8 mouse cellular contexts compared by ENCODE assay signal in genomic region chr16:35734038-35734437, GRCm38 (mm10). TPM values are rescaled to one million over a fixed set of nuclear protein-coding genes. Genes with fewer than 3 reads are reported as not detected.
DNase-seq lines count a peak whose midpoint lies in the region; ATAC-seq and TF ChIP-seq lines count a peak whose summit lies in the region.

No protein-coding gene starts in this region.

- WGBS in bone marrow, adult 2 months = 15% methylated on average over 6 of the region's 6 CpGs
- WGBS in embryonic facial prominence, embryonic 14.5 days = 17% methylated on average over 6 of the region's 6 CpGs
- 18% methylated on average over 6 of the region's 6 CpGs for WGBS in hindbrain, postnatal 0 days
- WGBS in limb, embryonic 14.5 days = 16% methylated on average over 6 of the region's 6 CpGs
- 20% methylated on average over 6 of the region's 6 CpGs for WGBS in neural tube, embryonic 11.5 days

- no peak for ATAC-seq in embryonic facial prominence, embryonic 14.5 days (ENCODE audit: low read depth)
- ATAC-seq in hindbrain, postnatal 0 days = no peak
- no peak for ATAC-seq in limb, embryonic 14.5 days (ENCODE audit: low FRiP score, low read depth)
- ATAC-seq in neural tube, embryonic 11.5 days (ENCODE audit: insufficient read depth, low FRiP score, low TSS enrichment) = no peak

- no peak overlapping the region for H3K4me2 ChIP-seq in embryonic facial prominence, embryonic 14.5 days (ENCODE audit: low read depth, low read length)
- no peak overlapping the region for H3K4me2 ChIP-seq in hindbrain, postnatal 0 days (ENCODE audit: low read depth, low read length)
- no peak overlapping the region for H3K4me2 ChIP-seq in limb, embryonic 14.5 days (replicated peaks; ENCODE audit: low read depth, low read length, severe bottlenecking)
- H3K4me2 ChIP-seq in neural tube, embryonic 11.5 days (ENCODE audit: low read depth) = no peak overlapping the region

- peak; percentile 94 for TF ChIP-seq CTCF in bone marrow, adult 2 months (IDR thresholded peaks at IDR 0.05; ENCODE audit: control insufficient read depth, insufficient read depth, low read length)
- TF ChIP-seq CTCF in hindbrain, postnatal 0 days (IDR thresholded peaks at IDR 0.05; ENCODE audit: low read depth) = peak; percentile 77

- H3K9ac ChIP-seq in embryonic facial prominence, embryonic 14.5 days (ENCODE audit: low read depth, low read length) = no peak overlapping the region
- no peak overlapping the region for H3K9ac ChIP-seq in hindbrain, postnatal 0 days (replicated peaks; ENCODE audit: low read length)
- H3K9ac ChIP-seq in limb, embryonic 14.5 days (ENCODE audit: low read depth, low read length, severe bottlenecking) = no peak overlapping the region
- no peak overlapping the region for H3K9ac ChIP-seq in neural tube, embryonic 11.5 days (ENCODE audit: low read length)

- peak; percentile 46 for DNase-seq in right cerebral cortex, adult 18-20 months
- DNase-seq in right cerebral cortex, postnatal 36 days (ENCODE audit: low spot score in 2 of 2) = no peak
- peak; percentile 52 for DNase-seq in embryonic facial prominence, embryonic 14.5 days (ENCODE audit: low spot score)
- peak; percentile 57 for DNase-seq in hindbrain, postnatal 0 days (ENCODE audit: low spot score)
- peak; percentile 34 for DNase-seq in limb, embryonic 14.5 days (ENCODE audit: low spot score)
- peak; percentile 69 for DNase-seq in neural tube, embryonic 11.5 days (ENCODE audit: low spot score)
- DNase-seq in thymus, postnatal 0 days (ENCODE audit: low spot score) = peak; percentile 79

- no peak overlapping the region for H3K27ac ChIP-seq in bone marrow, adult 2 months (ENCODE audit: control insufficient read depth, insufficient read depth, low read depth, low read length, poor library complexity)
- no peak overlapping the region for H3K27ac ChIP-seq in embryonic facial prominence, embryonic 14.5 days (replicated peaks; ENCODE audit: low read depth, low read length)
- no peak overlapping the region for H3K27ac ChIP-seq in hindbrain, postnatal 0 days
- no peak overlapping the region for H3K27ac ChIP-seq in limb, embryonic 14.5 days (replicated peaks; ENCODE audit: low read depth, low read length)
- H3K27ac ChIP-seq in neural tube, embryonic 11.5 days (ENCODE audit: low read depth, low read length) = no peak overlapping the region

- no peak overlapping the region for H3K4me3 ChIP-seq in bone marrow, adult 2 months (replicated peaks; ENCODE audit: control insufficient read depth, low read depth, low read length)
- no peak overlapping the region for H3K4me3 ChIP-seq in embryonic facial prominence, embryonic 14.5 days (ENCODE audit: low read depth, low read length)
- no peak overlapping the region for H3K4me3 ChIP-seq in hindbrain, postnatal 0 days (ENCODE audit: low read length)
- no peak overlapping the region for H3K4me3 ChIP-seq in limb, embryonic 14.5 days (replicated peaks; ENCODE audit: low read length)
- H3K4me3 ChIP-seq in neural tube, embryonic 11.5 days (ENCODE audit: low read depth, low read length) = no peak overlapping the region

- TF ChIP-seq POLR2A in bone marrow, adult 2 months (IDR thresholded peaks at IDR 0.05; ENCODE audit: borderline replicate concordance, control insufficient read depth, low read depth, low read length) = no peak
- TF ChIP-seq POLR2A in limb, embryonic 14.5 days (IDR thresholded peaks at IDR 0.05; ENCODE audit: borderline replicate concordance, extremely low read depth, insufficient read depth, insufficient read length) = no peak

- no peaks in the 10 kb centered on the region for H3K9me3 ChIP-seq in embryonic facial prominence, embryonic 14.5 days (ENCODE audit: control insufficient read depth, low read length)
- H3K9me3 ChIP-seq in hindbrain, postnatal 0 days (ENCODE audit: low read length) = no peaks in the 10 kb centered on the region
- no peaks in the 10 kb centered on the region for H3K9me3 ChIP-seq in limb, embryonic 14.5 days (ENCODE audit: control insufficient read depth, low read length)
- H3K9me3 ChIP-seq in neural tube, embryonic 11.5 days (ENCODE audit: control insufficient read depth, low read length) = no peaks in the 10 kb centered on the region

- no peaks in the 10 kb centered on the region for H3K27me3 ChIP-seq in embryonic facial prominence, embryonic 14.5 days (replicated peaks; ENCODE audit: control insufficient read depth, insufficient read depth, low read length)
- H3K27me3 ChIP-seq in hindbrain, postnatal 0 days (ENCODE audit: insufficient read depth, low read length) = no peaks in the 10 kb centered on the region
- H3K27me3 ChIP-seq in limb, embryonic 14.5 days (ENCODE audit: control insufficient read depth, insufficient read depth, low read length) = no peaks in the 10 kb centered on the region
- no peaks in the 10 kb centered on the region for H3K27me3 ChIP-seq in neural tube, embryonic 11.5 days (ENCODE audit: control insufficient read depth, insufficient read depth, low read length)

- peaks cover 17% of the 10 kb centered on the region; the same call in 1 of the 2 replicates for H3K36me3 ChIP-seq in embryonic facial prominence, embryonic 14.5 days (ENCODE audit: control insufficient read depth, insufficient read depth, low read length)
- no peaks in the 10 kb centered on the region for H3K36me3 ChIP-seq in hindbrain, postnatal 0 days (ENCODE audit: insufficient read depth, low read length)
- H3K36me3 ChIP-seq in limb, embryonic 14.5 days (ENCODE audit: control insufficient read depth, insufficient read depth, low read length) = peaks cover 7% of the 10 kb centered on the region; the same call in 1 of the 2 replicates
- H3K36me3 ChIP-seq in neural tube, embryonic 11.5 days (ENCODE audit: control insufficient read depth, insufficient read depth, low read length) = no peaks in the 10 kb centered on the region

- H3K4me1 ChIP-seq in bone marrow, adult 2 months (ENCODE audit: control insufficient read depth, insufficient read depth, low read length) = no peaks in the 10 kb centered on the region; the same call in 1 of the 2 replicates
- H3K4me1 ChIP-seq in embryonic facial prominence, embryonic 14.5 days (ENCODE audit: control insufficient read depth, insufficient read depth, low read length) = no peaks in the 10 kb centered on the region
- H3K4me1 ChIP-seq in hindbrain, postnatal 0 days (ENCODE audit: insufficient read depth, low read length) = peaks cover 5% of the 10 kb centered on the region; the same call in 1 of the 2 replicates
- H3K4me1 ChIP-seq in limb, embryonic 14.5 days (ENCODE audit: control insufficient read depth, insufficient read depth, low read length) = 0 out of 2 replicates have a peak, but pooled peaks cover 5% of the 10 kb centered on the region
- H3K4me1 ChIP-seq in neural tube, embryonic 11.5 days (ENCODE audit: control insufficient read depth, insufficient read depth, low read length) = no peaks in the 10 kb centered on the region

RNA-seq across cellular contexts. Expression of gene Dirc2, which starts 35.1 kb away (rescaled TPM):
- polyA plus RNA-seq in bone marrow, adult 2 months (2011; ENCODE audit: insufficient read depth, insufficient read length, low replicate concordance, missing spikeins) = 6.5 and 14.0 TPM in 2 replicates
- 21.9 and 23.9 TPM in 2 replicates for polyA plus RNA-seq in embryonic facial prominence, embryonic 14.5 days (2014; fragmentation: Nextera tagmentation; extraction: Ambion mirVana)
- total RNA-seq in hindbrain, postnatal 0 days (2014; rRNA removed) = 70.8 and 80.8 TPM in 2 replicates
- polyA plus RNA-seq in hindbrain, postnatal 0 days (2015; fragmentation: Nextera tagmentation; extraction: Ambion mirVana) = 34.1 and 35.5 TPM in 2 replicates
- polyA plus RNA-seq in limb, embryonic 14.5 days (2012; rRNA removed) = 22.9 and 28.7 TPM in 2 replicates
- polyA plus RNA-seq in limb, embryonic 14.5 days (2014; fragmentation: Nextera tagmentation; extraction: Ambion mirVana) = 20.5 and 23.0 TPM in 2 replicates
- polyA plus RNA-seq in neural tube, embryonic 11.5 days (2014; fragmentation: Nextera tagmentation; extraction: Ambion mirVana) = 20.5 and 20.9 TPM in 2 replicates
- polyA plus RNA-seq in thymus, postnatal 0 days (2015; fragmentation: Nextera tagmentation; extraction: Ambion mirVana) = 10.6 and 11.4 TPM in 2 replicates

RNA-seq across cellular contexts. Expression of gene Hspbap1, which starts 36.1 kb away (rescaled TPM):
- 15.1 and 20.2 TPM in 2 replicates for polyA plus RNA-seq in bone marrow, adult 2 months (2011; ENCODE audit: insufficient read depth, insufficient read length, low replicate concordance, missing spikeins)
- polyA plus RNA-seq in embryonic facial prominence, embryonic 14.5 days (2014; fragmentation: Nextera tagmentation; extraction: Ambion mirVana) = 13.9 and 14.8 TPM in 2 replicates
- total RNA-seq in hindbrain, postnatal 0 days (2014; rRNA removed) = 5.0 and 7.9 TPM in 2 replicates
- 4.4 and 5.8 TPM in 2 replicates for polyA plus RNA-seq in hindbrain, postnatal 0 days (2015; fragmentation: Nextera tagmentation; extraction: Ambion mirVana)
- 11.5 and 12.3 TPM in 2 replicates for polyA plus RNA-seq in limb, embryonic 14.5 days (2012; rRNA removed)
- polyA plus RNA-seq in limb, embryonic 14.5 days (2014; fragmentation: Nextera tagmentation; extraction: Ambion mirVana) = 12.9 and 14.5 TPM in 2 replicates
- 23.4 and 23.8 TPM in 2 replicates for polyA plus RNA-seq in neural tube, embryonic 11.5 days (2014; fragmentation: Nextera tagmentation; extraction: Ambion mirVana)
- polyA plus RNA-seq in thymus, postnatal 0 days (2015; fragmentation: Nextera tagmentation; extraction: Ambion mirVana) = 17.1 and 18.5 TPM in 2 replicates

Comparison
In these comparisons a context has a peak if more than half of its experiments do, and no peak if none do; other contexts are left out.
1. DNase-seq: peak in right cerebral cortex, adult 18-20 months (single experiment), embryonic facial prominence, embryonic 14.5 days (single experiment), hindbrain, postnatal 0 days (single experiment), limb, embryonic 14.5 days (single experiment), neural tube, embryonic 11.5 days (single experiment) and thymus, postnatal 0 days (single experiment); none in right cerebral cortex, postnatal 36 days (0 of 2).